Mouse (Mus musculus) neutrophil, adult 5-6 weeks (primary cell): ENCODE measurements around the gene Gpc4. TPM values are rescaled to one million over a fixed set of nuclear protein-coding genes. Genes with fewer than 3 reads are reported as not detected.

Source experiments
- ATAC-seq: fragments of 151-379, 151-347 bp; 2 replicates; pipeline ENCODE4 v1.8.0; 2017; ENCODE audit warnings: mild to moderate bottlenecking, moderate TSS enrichment; ENCODE audit not compliant: insufficient number of reproducible peaks, poor library complexity, low FRiP score, severe bottlenecking; ENCODE audit errors: extremely low read depth
- total RNA-seq: library from RNA; stranded (forward); fragments of 200-1000 nt; gene quantifications from 2 replicates; pipeline ENCODE4 v1.2.3, GENCODE M21; 2017

The Gpc4 gene
- total RNA-seq, 1 experiment from 2014 or later: not detected

GRCm38 (mm10) chrX:52152961-52153360, 12.1 kb downstream of the Gpc4 start:
- ATAC-seq: no peak

- ATAC-seq: no peak
These were observed 13.5 kb downstream of the Gpc4 start for GRCm38 (mm10) chrX:52151555-52151954.

- ATAC-seq: no peak
These were observed 14.0 kb downstream of the Gpc4 start for GRCm38 (mm10) chrX:52151100-52151499.

- ATAC-seq: no peak
These were observed 19.5 kb downstream of the Gpc4 start for GRCm38 (mm10) chrX:52145563-52145962.

GRCm38 (mm10) chrX:52144491-52144890, 20.6 kb downstream of the Gpc4 start:
- ATAC-seq: no peak

GRCm38 (mm10) chrX:52140316-52140715, 24.7 kb downstream of the Gpc4 start:
- no peak for ATAC-seq

GRCm38 (mm10) chrX:52138461-52139075, 26.5 kb downstream of the Gpc4 start:
- ATAC-seq: no peak

GRCm38 (mm10) chrX:52138033-52138432, 27.0 kb downstream of the Gpc4 start:
- ATAC-seq: no peak

- ATAC-seq: no peak
These were observed 28.5 kb downstream of the Gpc4 start for GRCm38 (mm10) chrX:52136525-52136924.

- no peak for ATAC-seq
These were observed 35.4 kb downstream of the Gpc4 start for GRCm38 (mm10) chrX:52129604-52130003.

GRCm38 (mm10) chrX:52128794-52129193, 36.3 kb downstream of the Gpc4 start:
- no peak for ATAC-seq

- ATAC-seq: no peak
These were observed 51.4 kb downstream of the Gpc4 start for GRCm38 (mm10) chrX:52113651-52114050.

- ATAC-seq: no peak
These were observed 55.4 kb downstream of the Gpc4 start for GRCm38 (mm10) chrX:52109663-52110062.

- no peak for ATAC-seq
These were observed 56.1 kb downstream of the Gpc4 start for GRCm38 (mm10) chrX:52108966-52109365.

GRCm38 (mm10) chrX:52103771-52104170, 61.3 kb downstream of the Gpc4 start:
- ATAC-seq: no peak

- ATAC-seq: no peak
These were observed 63.1 kb downstream of the Gpc4 start for GRCm38 (mm10) chrX:52101940-52102339.

- no peak for ATAC-seq
These were observed 63.6 kb downstream of the Gpc4 start for GRCm38 (mm10) chrX:52101445-52101844.

- ATAC-seq: no peak
These were observed 77.2 kb downstream of the Gpc4 start for GRCm38 (mm10) chrX:52087726-52088348.

- no peak for ATAC-seq
These were observed 78.0 kb downstream of the Gpc4 start for GRCm38 (mm10) chrX:52086885-52087573.

- ATAC-seq: no peak
These were observed 81.5 kb downstream of the Gpc4 start for GRCm38 (mm10) chrX:52083557-52083956.
